Mouse (Mus musculus) embryonic facial prominence, embryonic 12.5 days (tissue): ENCODE data around the gene Rgs3. TPM values are rescaled to one million over a fixed set of nuclear protein-coding genes. Genes with fewer than 3 reads are reported as not detected.

ENCODE experiments used
- ATAC-seq: fragments of 200-750 bp; cut with Nextera tagmentation; 2 replicates; pipeline ENCODE4 v1.8.0; 2017; ENCODE audit not compliant: insufficient number of reproducible peaks, insufficient read depth, low FRiP score, low TSS enrichment
- H3K27ac ChIP-seq: fragments of 300-500 bp; sonication (generic); 2 replicates; pipeline ENCODE4 v1.5.1; 2016; ENCODE audit warnings: mild to moderate bottlenecking
- H3K27me3 ChIP-seq: fragments of 300-500 bp; sonication (generic); 2 replicates; pipeline ENCODE4 v1.6.1; 2016; ENCODE audit warnings: mild to moderate bottlenecking, moderate library complexity
- H3K36me3 ChIP-seq: fragments of 300-500 bp; sonication (generic); 2 replicates; pipeline ENCODE4 v1.6.1; 2016; ENCODE audit warnings: mild to moderate bottlenecking
- H3K4me1 ChIP-seq: fragments of 300-500 bp; sonication (generic); 2 replicates; pipeline ENCODE4 v1.6.1; 2016
- H3K4me2 ChIP-seq: fragments of 300-500 bp; sonication (generic); replicated peaks from 2 replicates; pipeline ENCODE4 v1.6.1; 2016; ENCODE audit warnings: mild to moderate bottlenecking, moderate library complexity
- H3K4me3 ChIP-seq: fragments of 300-500 bp; sonication (generic); 2 replicates; pipeline ENCODE4 v1.5.1; 2016; ENCODE audit warnings: mild to moderate bottlenecking
- H3K9ac ChIP-seq: fragments of 300-500 bp; sonication (generic); 2 replicates; pipeline ENCODE4 v1.6.1; 2016; ENCODE audit warnings: mild to moderate bottlenecking, moderate library complexity
- H3K9me3 ChIP-seq: fragments of 300-500 bp; sonication (generic); 2 replicates; pipeline ENCODE4 v1.6.1; 2016; ENCODE audit warnings: mild to moderate bottlenecking, moderate library complexity
- WGBS: fragments of 180-500 bp; shearing (Covaris S2); methylation state at CpG from one replicate; pipeline ENCODE4 v1.1.7; 2016; 5-methylcytosine and 5-hydroxymethylcytosine counted together
- polyA plus RNA-seq: library from polyadenylated mRNA; unstranded; fragments of >200 nt; fragmentation: Nextera tagmentation; extraction: Ambion mirVana; gene quantifications from 2 replicates; pipeline ENCODE4 v1.2.1, GENCODE M21; 2016

Gene Rgs3
- polyA plus RNA-seq, 1 experiment from 2014 or later: 45.2 TPM

DNA sequence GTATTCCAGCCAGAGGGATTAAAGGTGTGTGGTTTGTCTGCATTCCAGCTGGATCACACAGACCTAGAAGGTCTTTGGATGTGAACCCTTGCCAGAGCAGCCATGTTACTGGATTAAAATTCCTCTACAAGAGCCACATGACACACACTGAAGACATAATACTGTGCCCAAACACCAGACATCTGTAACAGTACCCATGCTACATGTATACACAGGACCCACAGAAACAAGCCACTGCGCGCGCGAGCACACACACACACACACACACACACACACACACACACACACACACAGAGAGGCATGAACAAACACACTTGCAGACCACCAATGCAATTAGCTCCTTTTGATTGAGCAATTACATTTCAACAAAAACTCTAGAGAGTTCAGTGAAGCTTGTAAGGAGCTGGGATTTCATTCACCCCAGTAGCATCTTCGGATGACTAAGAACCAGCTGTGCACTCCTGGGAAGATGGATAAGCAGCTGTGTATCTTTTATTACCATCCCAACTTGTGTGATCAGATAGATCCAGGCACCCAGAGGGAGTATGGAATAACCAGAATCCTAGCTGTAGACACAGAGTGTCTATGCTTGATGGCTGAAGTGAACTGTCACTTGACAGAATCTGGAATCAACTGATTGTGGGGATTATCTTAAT lies 166.8 kb downstream of the Rgs3 start:
- H3K9me3 ChIP-seq: peaks cover 9% of the 10 kb centered on the region; the same call in 1 of the 2 replicates
- H3K4me1 ChIP-seq: peaks cover 16% of the 10 kb centered on the region
- WGBS: 88% methylated on average over 5 of the region's 5 CpGs
- ATAC-seq: no peak
- no peak overlapping the region for H3K4me2 ChIP-seq
- H3K27me3 ChIP-seq: no peaks in the 10 kb centered on the region
- H3K4me3 ChIP-seq: no peak overlapping the region
- no peaks in the 10 kb centered on the region for H3K36me3 ChIP-seq
- H3K9ac ChIP-seq: no peak overlapping the region
- no peak overlapping the region for H3K27ac ChIP-seq

DNA sequence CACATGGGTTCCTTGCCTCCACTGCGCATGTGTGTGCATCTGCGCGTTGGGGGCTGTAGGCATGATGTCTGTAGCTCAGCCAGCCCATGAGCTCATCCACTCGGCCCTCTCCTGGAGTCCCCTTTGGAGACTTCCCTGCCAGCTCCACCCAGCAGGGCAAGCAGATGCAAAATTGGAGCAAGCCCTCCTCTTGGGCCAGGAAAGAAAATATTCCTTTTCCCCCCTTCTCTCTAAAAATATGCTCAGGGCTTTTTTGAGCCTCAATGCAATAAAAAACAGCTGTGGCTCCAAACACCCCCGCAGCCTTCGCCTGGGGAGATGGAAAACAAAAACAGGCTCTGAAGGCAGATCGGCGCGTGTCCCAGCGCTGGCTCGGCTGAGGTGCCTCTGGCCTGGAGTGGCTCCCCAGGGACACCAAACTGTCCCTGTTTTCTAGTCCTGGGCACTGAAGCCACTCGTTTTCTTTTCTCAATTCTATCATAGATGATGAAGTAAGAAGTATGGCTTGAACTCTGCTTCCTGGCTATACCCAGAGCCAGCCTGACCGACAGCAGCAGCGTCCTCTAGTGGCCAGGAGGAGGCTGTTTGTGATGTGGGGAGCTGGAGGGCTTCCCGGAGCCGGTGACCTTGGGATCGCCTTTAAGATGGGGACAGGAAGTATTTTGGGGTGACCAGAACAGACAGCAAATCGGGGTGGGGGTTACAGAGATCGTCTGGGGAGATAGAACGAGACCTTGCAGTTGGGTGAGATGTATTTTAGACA lies 168.1 kb downstream of the Rgs3 start:
- peaks cover 14% of the 10 kb centered on the region for H3K4me1 ChIP-seq
- peak overlapping the region; percentile 76 for H3K27ac ChIP-seq
- no peaks in the 10 kb centered on the region for H3K27me3 ChIP-seq
- 58% methylated on average over 20 of the region's 20 CpGs for WGBS
- peaks cover 9% of the 10 kb centered on the region; the same call in 1 of the 2 replicates for H3K9me3 ChIP-seq
- no peak for ATAC-seq
- H3K4me3 ChIP-seq: no peak overlapping the region
- H3K4me2 ChIP-seq: no peak overlapping the region
- H3K36me3 ChIP-seq: no peaks in the 10 kb centered on the region
- H3K9ac ChIP-seq: no peak overlapping the region

DNA sequence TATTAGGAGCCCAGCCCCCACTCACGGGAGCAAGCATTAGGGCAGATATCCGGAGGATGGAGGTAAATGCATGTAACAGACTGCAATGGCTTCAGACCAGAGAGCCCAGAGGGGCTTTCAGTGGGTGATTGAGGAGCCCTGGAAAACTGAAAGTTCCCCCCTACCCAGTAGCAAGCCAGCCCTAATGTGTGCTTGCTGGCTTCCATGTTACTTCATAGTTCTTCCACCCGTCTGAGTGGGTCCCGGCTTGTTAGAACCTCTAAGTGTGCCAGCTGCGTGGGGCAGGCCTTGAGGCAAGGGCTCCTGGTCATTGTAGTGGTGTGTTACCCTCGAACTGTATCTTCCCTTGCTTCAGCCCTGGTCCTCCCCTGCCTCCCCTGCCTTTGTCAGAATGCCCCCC lies 168.8 kb downstream of the Rgs3 start:
- Histone ChIP-seq H3K9me3 (peaks cover 9% of the 10 kb centered on the region; the same call in 1 of the 2 replicates), H3K9ac (no peak overlapping the region), H3K4me3 (no peak overlapping the region), H3K27ac (no peak overlapping the region), H3K27me3 (no peaks in the 10 kb centered on the region), H3K36me3 (no peaks in the 10 kb centered on the region), H3K4me2 (no peak overlapping the region), H3K4me1 (peaks cover 21% of the 10 kb centered on the region)
- no peak for ATAC-seq
- WGBS: 90% methylated on average over 6 of the region's 6 CpGs

DNA sequence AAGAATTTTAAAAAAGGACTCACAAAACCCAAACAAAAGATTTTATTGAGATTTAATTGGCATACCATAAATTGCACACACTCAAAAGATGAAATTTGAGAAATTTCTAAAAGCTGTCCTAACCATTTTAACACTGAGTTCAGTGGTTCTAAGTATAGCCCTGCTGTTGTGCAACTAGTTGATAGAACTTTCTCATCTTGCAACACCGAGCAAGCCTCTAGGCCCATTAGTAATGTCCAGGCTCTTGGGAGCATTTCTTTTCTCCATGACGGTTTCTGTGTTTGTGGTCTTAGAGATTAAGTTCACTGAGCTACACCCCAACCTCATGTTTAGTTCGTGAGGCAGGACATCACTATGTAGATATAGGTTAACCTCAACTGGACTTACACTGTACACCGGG lies 169.5 kb downstream of the Rgs3 start:
- H3K4me1 ChIP-seq: peaks cover 27% of the 10 kb centered on the region

DNA sequence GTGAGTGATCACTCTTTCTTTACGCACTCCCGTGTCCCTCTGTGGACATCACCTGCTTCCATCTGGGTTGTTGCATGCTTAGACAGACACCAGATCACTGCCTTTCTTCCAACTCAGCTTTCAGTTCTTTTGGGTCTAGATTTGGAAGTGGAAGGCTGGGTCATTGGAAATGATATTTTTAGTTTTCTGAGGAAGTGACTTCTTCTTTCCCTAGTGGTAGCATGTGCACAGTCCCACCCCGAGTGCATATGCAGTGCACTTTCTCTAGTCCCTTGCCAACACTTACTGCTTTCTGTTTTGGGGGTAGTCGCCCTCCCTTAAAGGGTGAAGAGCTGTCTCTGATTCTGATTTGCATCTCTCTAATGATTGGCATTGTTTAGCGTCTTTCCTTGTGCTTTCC lies 170.3 kb downstream of the Rgs3 start:
- Histone ChIP-seq H3K4me3 (no peak overlapping the region), H3K27ac (no peak overlapping the region), H3K9ac (no peak overlapping the region), H3K9me3 (peaks cover 5% of the 10 kb centered on the region; the same call in 1 of the 2 replicates), H3K36me3 (no peaks in the 10 kb centered on the region), H3K27me3 (no peaks in the 10 kb centered on the region), H3K4me2 (no peak overlapping the region), H3K4me1 (peaks cover 27% of the 10 kb centered on the region)
- 86% methylated on average over 5 of the region's 5 CpGs for WGBS
- no peak for ATAC-seq

More for the DNA sequence above, 169.5 kb downstream of the Rgs3 start:
- Histone ChIP-seq H3K4me2 (no peak overlapping the region), H3K36me3 (no peaks in the 10 kb centered on the region), H3K9me3 (peaks cover 9% of the 10 kb centered on the region; the same call in 1 of the 2 replicates), H3K27me3 (no peaks in the 10 kb centered on the region), H3K4me3 (no peak overlapping the region), H3K9ac (no peak overlapping the region), H3K27ac (no peak overlapping the region)
- no peak for ATAC-seq
- 80% methylated on average over 4 of the region's 4 CpGs for WGBS

DNA sequence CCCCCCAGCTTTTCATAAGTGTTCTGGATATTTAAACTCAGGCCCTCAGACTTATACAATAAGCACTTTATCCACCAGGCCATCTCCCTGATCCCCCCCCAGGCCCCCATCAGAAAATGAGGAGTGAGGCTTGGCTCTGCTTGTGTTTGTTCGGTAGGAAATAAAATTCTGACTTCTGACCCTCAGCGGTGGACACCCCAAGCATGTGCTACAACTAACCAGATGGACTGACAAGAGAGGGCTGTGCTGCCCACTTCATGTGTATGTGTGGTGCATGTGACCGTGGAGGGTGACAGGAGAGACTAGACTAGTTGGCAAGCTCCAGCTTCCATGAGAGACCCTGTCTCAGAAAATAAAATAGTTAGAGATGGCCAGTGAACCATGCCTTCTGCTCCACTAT lies 171.2 kb downstream of the Rgs3 start:
- no peak for ATAC-seq
- no peaks in the 10 kb centered on the region for H3K36me3 ChIP-seq
- H3K4me3 ChIP-seq: no peak overlapping the region
- no peak overlapping the region for H3K4me2 ChIP-seq
- peaks cover 33% of the 10 kb centered on the region for H3K4me1 ChIP-seq
- WGBS: 75% methylated on average over 3 of the region's 3 CpGs
- no peak overlapping the region for H3K9ac ChIP-seq
- H3K9me3 ChIP-seq: no peaks in the 10 kb centered on the region
- H3K27me3 ChIP-seq: no peaks in the 10 kb centered on the region
- H3K27ac ChIP-seq: no peak overlapping the region

DNA sequence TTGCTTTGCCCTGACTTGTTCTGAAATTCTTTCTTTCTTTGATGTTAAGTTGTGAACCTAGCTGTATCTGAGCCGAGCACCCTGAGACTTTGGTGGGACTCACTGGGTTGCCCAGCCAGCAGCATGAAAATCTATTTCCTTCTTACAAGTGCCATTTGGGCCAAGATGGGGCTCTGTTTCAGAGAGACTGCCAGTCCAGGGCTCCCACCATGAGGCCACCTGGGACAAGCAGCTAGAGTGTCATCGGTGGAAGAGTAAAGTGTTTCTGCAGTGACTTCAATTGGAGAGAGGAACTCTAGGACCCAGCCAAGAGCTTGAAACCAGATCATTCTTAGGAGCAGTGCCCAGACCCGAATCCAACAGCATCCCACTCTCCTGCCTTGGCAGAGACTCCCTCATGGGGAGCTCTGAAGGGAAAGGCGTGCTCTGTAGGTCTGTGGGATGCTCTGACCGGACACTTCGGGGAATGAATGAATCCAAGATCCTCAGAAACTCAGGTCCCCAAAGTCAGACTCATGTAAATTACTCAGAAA lies 171.9 kb downstream of the Rgs3 start:
- 82% methylated on average over 6 of the region's 6 CpGs for WGBS

DNA sequence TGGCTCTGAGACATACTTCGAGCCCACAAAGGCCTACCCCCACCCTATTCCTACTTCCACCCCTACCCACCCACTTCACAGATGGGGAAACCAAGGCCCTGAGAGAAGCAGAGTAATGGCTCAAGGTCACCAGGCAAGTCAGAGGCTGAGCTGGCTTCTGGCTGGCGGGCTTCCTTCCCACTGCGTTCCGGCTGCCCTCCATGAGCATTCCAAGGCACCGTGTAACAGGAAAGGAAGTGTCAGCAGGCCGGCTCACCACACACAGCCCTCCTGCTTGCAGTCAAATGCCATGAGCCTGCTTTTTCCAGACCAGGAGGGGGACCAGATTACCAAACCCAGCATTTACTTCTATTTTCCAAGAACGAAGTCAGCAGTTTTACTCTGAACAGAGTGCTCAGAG lies 172.4 kb downstream of the Rgs3 start:
- H3K4me3 ChIP-seq: no peak overlapping the region
- ATAC-seq: no peak
- WGBS: 65% methylated on average over 7 of the region's 7 CpGs
- peak overlapping the region; percentile 72 for H3K27ac ChIP-seq
- no peaks in the 10 kb centered on the region for H3K27me3 ChIP-seq
- H3K4me2 ChIP-seq: no peak overlapping the region
- no peaks in the 10 kb centered on the region for H3K9me3 ChIP-seq
- 0 out of 2 replicates have a peak overlapping the region, but pooled peaks have one; percentile 15 for H3K9ac ChIP-seq
- H3K36me3 ChIP-seq: no peaks in the 10 kb centered on the region
- peaks cover 36% of the 10 kb centered on the region for H3K4me1 ChIP-seq

More for the DNA sequence above, 171.9 kb downstream of the Rgs3 start:
- H3K4me1 ChIP-seq: peaks cover 36% of the 10 kb centered on the region
- no peaks in the 10 kb centered on the region for H3K9me3 ChIP-seq
- no peaks in the 10 kb centered on the region for H3K27me3 ChIP-seq
- no peak overlapping the region for H3K4me3 ChIP-seq
- no peaks in the 10 kb centered on the region for H3K36me3 ChIP-seq
- no peak overlapping the region for H3K9ac ChIP-seq
- no peak for ATAC-seq
- no peak overlapping the region; the same call in 1 of the 2 replicates for H3K27ac ChIP-seq
- no peak overlapping the region for H3K4me2 ChIP-seq

DNA sequence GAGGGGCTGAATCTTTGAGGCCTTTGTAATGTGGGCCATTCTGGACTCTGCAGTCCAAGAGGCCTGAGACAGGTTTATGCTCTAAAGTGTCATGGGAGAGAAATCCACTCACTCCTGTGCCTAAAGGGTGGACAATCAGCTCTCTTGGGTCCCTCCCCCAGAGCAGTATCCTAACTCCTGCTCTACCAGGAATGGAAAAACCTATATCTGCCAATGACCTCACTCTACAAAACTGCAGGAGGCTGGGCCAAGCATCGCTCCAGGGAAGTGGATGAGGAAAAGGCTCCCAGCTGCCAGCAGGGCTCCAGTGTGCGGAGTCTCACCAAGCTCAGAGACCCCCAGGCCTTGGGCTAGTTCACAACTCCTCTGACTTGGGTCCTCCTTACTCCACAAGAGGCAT lies 173.2 kb downstream of the Rgs3 start:
- WGBS: 41% methylated on average over 2 of the region's 2 CpGs
- H3K27ac ChIP-seq: peak overlapping the region; percentile 72
- 0 out of 2 replicates have a peak, but pooled peaks have one; percentile 19 for ATAC-seq
- H3K27me3 ChIP-seq: no peaks in the 10 kb centered on the region
- H3K4me1 ChIP-seq: peaks cover 37% of the 10 kb centered on the region
- H3K9ac ChIP-seq: 0 out of 2 replicates have a peak overlapping the region, but pooled peaks have one; percentile 15
- H3K4me3 ChIP-seq: no peak overlapping the region
- no peak overlapping the region for H3K4me2 ChIP-seq
- no peaks in the 10 kb centered on the region for H3K36me3 ChIP-seq
- H3K9me3 ChIP-seq: no peaks in the 10 kb centered on the region

DNA sequence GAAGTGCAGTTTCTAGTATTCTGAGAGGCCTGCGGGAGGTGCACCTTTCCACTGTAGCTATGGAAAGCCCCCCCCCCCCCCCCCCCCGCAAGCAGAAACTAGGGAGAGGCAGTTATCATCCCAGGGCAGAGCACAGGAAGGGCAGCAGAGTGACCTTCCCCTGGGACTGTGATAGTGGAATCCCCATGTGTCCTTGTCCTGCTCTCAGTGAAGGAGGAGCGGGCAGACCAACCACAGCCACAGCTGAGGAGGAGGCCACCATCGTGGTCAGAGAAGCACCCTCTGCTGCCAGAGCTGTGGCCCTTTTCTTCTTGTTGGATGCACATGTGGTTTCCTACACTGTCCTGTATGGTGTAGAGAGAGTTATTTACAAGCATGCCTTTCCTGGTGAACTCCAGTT lies 174.3 kb downstream of the Rgs3 start:
- Histone ChIP-seq H3K9me3 (no peaks in the 10 kb centered on the region), H3K4me3 (no peak overlapping the region), H3K4me1 (peaks cover 41% of the 10 kb centered on the region), H3K4me2 (no peak overlapping the region), H3K27ac (no peak overlapping the region), H3K9ac (no peak overlapping the region), H3K27me3 (no peaks in the 10 kb centered on the region), H3K36me3 (no peaks in the 10 kb centered on the region)
- 71% methylated on average over 3 of the region's 4 CpGs for WGBS
- ATAC-seq: no peak

DNA sequence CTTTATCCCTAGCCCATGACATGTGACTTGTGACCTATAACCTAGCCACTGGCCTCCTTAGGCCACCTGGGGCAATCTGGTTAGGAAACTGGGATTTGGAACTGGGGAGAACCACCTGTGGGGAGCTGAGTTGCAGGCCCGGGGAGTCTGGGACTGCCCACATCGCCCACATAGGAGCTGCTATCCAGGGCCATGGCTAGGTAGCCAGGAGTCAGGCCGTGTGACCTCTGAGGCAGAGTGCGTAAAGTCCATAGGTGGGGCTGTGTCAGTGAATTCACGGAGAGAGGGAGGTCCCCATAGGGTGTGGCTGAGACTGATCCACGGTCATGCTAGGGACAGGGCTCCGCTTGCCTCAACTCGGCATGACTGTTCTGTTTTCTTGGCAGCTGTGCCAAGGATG lies 175.6 kb downstream of the Rgs3 start:
- Histone ChIP-seq H3K4me1 (peaks cover 41% of the 10 kb centered on the region), H3K27ac (no peak overlapping the region), H3K27me3 (no peaks in the 10 kb centered on the region), H3K9ac (no peak overlapping the region), H3K36me3 (no peaks in the 10 kb centered on the region), H3K4me3 (no peak overlapping the region), H3K9me3 (no peaks in the 10 kb centered on the region), H3K4me2 (no peak overlapping the region)
- WGBS: 72% methylated on average over 8 of the region's 8 CpGs
- no peak for ATAC-seq

DNA sequence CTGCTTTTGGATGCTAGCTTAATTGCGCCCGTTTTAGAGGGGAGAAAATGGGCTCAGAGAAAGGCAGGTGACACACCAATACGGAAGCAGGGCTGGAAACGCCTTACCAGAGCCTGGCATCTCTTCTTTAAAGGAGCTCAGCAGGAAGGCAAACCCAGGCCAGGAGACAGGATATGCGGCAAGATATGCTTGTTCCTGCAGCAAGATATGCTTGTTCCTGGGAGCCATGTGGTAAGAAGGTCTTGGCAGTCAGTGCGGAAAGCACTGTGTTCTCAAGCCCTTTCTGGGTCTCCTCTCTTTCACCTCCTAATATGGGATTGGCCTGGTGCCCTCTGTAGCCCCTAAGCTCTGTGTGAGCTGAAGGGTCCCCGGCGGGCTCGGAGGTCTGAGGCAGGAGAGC lies 176.2 kb downstream of the Rgs3 start:
- Histone ChIP-seq H3K27me3 (no peaks in the 10 kb centered on the region), H3K36me3 (no peaks in the 10 kb centered on the region), H3K4me1 (peaks cover 41% of the 10 kb centered on the region), H3K27ac (no peak overlapping the region), H3K4me3 (no peak overlapping the region), H3K9me3 (no peaks in the 10 kb centered on the region), H3K9ac (0 out of 2 replicates have a peak overlapping the region, but pooled peaks have one; percentile 10), H3K4me2 (no peak overlapping the region)
- WGBS: 64% methylated on average over 9 of the region's 9 CpGs
- ATAC-seq: no peak
